Mouse (Mus musculus): ENCODE results near the gene Wdr62. TPM values are rescaled to one million over a fixed set of nuclear protein-coding genes. Genes with fewer than 3 reads are reported as not detected.

The Wdr62 gene
- polyA plus RNA-seq (2012; rRNA removed) = 28.2 and 30.8 TPM in 2 replicates

DNA sequence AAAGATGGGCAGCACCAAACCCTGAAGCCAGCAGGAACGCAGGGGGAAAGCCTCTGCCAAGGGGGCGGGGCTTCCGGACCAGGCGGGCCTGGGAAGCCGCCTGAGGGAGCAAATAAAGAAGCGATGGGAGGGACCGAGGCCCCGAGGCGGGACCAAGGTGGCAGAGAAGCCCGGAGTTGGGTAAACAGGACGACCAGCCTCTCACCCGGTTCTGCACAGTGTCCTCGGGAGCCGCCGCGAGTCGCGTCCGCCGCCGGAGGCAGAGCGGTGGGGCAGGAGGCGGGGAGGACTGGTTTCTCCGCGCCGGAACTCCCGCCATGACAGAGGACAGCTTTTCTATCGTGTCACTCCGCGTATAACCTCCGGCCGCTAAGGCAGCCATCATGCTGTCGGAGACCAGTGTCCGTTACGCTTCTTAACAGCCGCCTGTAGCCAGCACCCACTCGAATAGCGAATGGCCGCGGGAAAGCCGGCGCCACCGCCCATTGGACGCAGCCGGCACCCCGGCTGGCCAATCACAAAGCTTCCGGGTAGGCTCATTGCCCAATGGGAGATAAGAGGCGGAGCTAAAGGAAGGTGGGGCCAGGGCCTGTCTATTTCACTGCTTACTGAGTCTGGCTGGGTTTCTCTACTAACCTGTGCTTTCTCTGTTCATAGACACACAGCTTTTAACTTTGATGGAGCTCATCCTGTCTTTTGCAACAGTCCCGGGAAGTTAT lies at the start of gene Wdr62, which contains the start of gene Thap8:
Gene Wdr62 (minus strand): TSS at position 469 of the 719 bp plus-strand sequence.
Gene Thap8 (plus strand): TSS at position 144 of the 719 bp plus-strand sequence.
- DNase-seq (ENCODE audit: low read depth) = peak; percentile 45

DNA sequence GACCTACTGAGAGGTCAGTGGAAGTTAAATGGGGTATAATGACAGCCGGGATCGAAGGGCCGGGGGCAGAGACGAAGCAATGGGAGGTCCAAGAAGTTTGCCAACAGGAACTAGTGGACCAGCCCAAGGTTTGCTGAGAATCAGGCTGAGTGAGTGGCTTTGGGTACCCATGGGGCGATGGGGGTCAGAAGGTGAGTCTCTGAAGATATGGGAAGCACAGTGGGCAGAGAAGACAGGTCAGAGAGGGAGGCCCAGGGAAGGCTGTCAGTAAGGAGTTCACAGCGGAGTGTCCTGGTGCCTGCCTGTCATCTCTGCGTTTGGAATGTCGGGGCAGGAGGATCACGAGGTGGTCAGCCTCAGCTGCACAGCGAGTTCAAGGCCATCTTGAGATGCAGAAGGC lies 48.2 kb upstream of the Wdr62 start:
- no peak for DNase-seq (ENCODE audit: low read depth)

DNA sequence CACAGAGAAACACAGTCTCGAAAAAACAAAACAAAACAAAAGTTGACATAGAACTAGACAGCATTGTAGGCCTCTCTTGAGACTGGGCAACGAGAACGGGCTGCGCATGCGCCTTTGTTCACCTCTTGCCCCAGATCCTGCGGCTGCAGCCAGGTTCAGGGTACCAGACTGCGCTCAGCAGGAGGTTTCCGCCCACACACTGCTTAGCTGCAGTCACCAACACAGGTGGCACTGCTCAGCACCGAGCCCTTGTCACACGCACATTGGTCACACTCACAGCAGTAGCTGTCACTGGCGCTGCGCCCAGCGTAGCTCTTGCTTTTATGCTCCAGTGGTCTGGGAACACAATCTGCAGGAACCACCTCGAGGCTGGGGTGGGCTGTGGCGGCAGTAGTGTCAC lies 46.9 kb upstream of the Wdr62 start:
- no peak for DNase-seq (ENCODE audit: low read depth)

DNA sequence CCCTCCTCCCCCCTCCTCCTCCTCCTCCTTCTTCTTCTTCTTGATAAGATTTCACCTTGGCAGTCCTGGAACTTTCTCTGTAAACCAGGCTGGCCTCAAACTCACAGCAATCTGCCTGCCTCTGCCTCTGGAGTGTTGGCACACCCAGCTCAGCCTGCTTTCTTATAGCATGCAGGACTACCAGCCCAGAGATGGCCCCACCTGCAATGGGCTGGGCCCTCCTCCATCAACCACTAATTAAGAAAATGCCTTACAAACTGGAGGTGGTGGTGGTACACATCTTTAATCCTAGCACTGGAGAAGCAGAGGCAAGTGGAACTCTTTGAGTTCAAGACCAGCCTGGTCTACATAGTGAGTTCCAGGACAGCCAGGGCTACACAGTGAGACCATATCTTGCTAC lies 46.2 kb upstream of the Wdr62 start:
- no peak for DNase-seq (ENCODE audit: low read depth)

DNA sequence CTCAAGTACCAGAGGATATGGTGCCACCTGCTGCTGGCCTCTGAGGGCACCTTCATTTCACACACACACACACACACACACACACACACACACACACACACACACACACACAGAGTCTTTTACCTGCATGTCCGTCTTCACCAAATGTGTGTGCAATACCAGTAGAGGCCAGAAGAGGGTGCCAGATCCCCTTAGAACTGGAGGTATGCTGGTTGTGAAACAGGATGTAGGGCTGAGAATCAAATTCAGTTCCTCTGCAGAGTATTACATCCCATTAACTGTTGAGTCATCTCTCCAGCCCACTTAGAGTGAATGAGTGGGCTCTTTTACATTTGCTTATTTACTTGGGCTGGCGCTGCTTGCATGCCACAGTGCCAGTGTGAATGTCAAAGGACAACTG lies 45.1 kb upstream of the Wdr62 start:
- no peak for DNase-seq (ENCODE audit: low read depth)

DNA sequence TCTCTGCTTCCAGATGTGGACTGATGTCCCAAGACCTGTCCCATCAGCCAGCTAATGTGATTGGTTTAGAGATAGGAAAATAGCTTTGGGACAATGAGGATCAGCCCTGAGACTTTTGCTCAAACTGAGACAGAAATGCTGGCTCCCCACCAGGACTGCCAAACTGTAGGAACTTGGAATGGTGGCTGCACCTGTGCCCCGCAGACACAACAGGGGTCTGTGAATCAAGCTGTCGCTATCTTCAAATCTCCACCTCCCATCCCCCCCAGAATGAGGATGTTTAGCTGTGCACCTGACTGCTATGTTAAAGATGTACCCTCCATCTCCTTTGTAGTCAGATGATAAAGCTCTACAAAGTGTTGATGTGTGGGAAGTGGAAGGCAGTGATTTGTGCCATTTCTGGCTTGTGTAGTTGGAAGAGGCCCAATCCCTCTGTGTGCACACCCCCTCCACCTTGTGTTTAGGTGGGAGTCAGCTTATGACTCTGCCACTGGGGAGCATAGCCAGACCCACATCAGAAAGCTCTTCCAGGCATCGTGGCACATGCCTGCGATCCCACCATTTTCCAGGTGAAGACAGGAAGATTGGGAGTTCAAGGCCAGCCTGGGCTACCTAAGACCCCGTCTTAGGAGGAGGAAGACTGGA lies 44.2 kb upstream of the Wdr62 start:
- DNase-seq (ENCODE audit: low read depth) = no peak

DNA sequence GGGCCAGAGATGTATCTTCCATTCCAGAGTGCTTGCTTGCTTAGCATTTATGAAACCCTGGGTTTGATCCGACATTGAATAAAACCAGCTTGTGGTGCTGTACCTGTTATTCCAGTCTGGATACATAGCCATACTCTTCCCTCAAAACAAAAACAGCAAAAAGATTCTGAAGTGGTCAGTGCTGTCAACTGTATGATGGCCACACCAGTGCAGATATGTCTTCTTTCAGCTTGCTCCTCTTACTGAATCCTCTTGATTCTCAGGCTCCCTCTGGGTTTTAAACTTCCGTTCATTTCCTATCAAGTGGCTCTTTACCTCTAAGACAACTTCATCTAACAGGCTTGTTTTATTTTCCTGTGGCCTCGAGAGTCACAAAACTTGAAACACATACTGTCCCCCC lies 43.6 kb upstream of the Wdr62 start, which contains the start of gene Sdhaf1:
Gene Sdhaf1 (minus strand): TSS at position 101 of the 400 bp plus-strand sequence.
- no peak for DNase-seq (ENCODE audit: low read depth)

DNA sequence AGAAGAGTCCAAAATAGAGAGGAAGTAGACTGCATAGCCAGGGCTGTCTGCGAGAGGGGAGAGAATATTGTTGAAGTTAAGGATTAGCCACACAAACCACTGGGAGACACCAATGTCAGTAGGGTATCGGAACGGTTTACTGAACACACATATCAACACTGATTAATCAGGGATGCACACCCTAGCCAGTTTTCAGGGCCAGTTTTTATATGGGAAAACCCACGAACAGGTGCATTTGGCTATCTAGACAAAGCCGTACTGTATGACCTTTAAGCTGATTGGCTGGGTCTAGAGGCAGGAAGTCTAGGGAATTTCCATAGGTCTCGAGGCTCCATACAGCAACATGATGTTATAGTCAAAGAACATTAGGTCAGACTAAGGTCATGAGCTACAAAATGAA lies 42.6 kb upstream of the Wdr62 start:
- DNase-seq (ENCODE audit: low read depth) = no peak

DNA sequence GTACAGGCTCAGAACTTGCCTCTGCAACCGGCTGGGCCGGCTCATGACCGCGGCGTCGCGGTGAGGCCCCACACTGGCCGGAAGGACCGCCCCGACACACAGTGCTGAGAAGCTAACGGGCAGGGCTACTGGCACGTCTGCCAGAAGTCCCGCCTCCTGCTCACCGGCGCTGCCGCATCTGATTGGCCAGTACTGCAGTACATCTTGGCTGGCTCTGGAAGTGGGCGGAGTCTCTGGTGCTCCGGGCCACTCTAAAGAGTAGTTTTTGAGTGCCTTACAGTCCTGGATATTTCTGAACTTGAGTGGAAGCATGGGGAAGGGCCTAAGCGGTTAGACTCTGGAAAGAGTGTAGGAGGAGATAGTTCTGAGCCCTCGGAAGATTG lies 42.1 kb upstream of the Wdr62 start:
- DNase-seq (ENCODE audit: low read depth) = no peak

DNA sequence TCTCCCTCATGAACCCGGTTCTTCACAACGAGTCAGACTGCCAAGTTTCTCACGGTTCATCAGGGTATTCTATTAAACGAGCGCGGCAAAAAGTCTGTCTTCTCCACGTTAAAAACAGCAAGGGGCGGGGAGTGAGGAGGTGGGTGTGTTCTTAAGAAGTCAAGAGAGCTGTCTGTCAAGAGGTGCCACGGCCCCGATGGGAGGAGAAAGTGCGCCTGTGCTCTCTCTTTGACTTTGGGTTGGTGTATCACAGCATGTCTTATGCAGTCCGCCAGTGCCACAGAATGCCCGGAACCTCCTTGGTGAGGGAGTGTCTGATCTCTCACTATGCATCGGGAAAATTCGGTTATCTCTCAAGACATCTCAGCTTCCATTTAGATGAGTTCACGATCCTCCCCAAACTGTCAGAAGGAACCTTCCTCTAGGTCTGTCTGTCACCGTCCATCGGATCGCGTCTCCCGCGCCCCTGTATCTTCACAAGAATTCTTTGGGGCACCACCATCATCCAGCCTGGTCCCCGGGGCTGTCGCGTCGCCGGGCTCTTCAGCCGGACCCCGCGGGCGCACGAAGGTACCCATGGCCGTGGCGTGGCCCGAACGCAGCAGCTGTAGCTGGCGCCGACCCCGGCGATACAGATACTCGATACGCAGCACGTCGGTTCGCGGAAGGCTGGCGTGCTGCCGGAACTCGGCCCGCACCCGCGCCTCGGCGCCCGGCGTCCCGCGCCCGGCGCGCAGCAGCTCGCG lies 41.5 kb upstream of the Wdr62 start, which contains the start of gene E130208F15Rik:
Gene E130208F15Rik (plus strand): TSS at position 202 of the 746 bp plus-strand sequence.
- no peak for DNase-seq (ENCODE audit: low read depth)

DNA sequence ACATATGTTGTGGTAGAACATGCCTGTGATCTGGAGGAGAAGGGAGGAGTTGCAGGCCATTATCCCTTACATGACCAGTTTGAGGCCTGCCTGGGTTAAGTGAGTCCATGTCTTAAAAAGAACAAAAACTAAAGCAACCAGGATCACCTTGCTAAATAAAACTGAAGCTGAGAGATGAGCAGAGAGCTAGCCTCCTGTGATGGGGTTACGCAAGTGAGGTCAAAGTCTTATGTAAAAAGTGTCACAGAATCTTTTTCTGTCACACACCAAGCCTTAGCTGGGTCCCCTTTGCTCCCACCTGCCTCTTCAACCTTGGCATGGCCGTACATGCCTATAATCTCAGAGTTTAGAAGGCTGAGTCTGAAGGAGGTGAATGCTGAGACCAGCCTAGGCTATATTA lies 40.7 kb upstream of the Wdr62 start:
- no peak for DNase-seq (ENCODE audit: low read depth)

DNA sequence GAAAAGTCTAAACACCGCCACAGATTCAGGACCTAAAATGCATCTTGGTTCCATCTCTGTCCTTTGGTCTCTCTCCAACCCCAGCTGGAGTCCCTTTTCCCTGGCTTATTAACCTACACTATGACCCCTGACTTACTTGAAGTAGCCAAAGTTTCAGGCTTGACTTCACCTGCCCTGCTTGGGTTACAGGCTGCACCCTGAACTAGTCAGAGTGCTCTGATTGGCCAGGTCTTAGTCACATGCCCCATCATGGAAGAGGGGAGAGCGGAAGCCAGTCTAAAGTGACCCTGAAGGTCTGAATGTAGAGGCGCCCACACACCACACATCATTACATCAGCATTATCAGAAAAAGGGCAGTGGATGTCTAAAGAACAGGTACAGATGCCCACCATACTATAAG lies 37.9 kb upstream of the Wdr62 start:
- no peak for DNase-seq (ENCODE audit: low read depth)

DNA sequence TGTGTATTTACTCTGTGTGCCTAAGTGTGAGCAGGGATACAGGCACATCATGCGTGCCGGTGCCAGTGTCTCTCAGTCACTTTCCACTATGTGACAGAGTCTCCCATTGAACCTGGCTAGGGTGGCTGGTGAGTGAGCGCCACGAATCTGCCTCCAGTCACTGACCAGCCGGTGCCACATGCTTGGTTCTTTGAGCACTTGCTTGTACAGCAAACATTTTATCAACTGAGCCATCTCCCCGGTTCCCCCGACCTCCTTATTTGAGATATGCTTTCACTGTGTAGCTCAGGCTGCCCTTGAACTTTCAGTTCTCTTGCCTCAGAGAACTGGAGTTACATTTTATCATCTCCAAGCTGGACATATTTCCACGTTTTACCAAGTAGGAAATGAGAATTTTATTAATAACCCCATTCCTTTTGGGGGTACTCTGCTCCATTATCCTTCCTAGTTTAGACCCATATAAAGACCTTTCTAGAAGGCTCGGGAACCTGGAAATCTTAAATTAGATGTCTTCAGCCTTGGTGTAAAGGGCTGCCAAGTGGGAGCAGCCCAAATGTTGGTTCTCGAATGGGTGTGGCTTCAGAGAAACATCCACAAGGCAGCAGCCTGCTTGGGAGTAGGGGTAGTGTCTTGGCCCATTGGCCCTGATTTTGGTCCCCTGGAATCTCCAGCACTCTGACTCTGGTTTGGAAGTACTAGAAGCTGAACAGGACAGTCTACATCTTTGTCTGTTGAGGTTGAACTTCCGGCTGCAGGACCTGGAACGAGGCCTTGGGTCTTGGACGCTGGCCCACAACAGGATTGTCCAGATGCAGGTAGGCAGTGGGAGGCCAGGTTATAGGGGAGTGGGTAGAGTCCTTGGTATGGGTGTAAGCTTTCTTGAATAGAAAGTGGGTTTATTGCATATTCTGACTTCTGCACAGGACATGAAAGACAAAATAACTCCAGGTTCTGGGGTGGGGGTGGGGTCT lies 35.6 kb upstream of the Wdr62 start:
- DNase-seq (ENCODE audit: low read depth) = no peak

DNA sequence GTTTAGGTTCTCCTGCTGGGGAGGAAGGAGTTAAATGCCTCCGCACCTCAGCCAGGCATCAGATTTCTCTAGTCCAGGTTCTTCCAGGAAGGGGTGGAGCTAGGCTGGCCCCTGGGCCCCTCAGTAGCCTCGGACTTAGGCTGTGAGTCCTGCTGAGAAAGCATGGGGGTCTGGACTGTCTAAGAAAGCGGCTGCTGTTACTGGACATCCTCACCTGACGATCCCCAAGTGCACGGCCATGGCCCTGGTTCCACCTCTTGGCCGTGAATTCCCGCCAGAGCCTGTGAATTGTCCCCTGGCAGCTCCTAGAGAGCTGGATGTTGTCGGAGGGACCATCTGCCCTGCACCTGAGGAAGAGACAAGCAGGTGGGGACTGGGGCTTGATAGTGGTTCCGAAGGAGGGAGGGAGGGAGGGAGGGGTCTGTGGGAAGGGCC lies 34.5 kb upstream of the Wdr62 start, which contains the start of gene Syne4:
Gene Syne4 (plus strand): TSS at position 87 of the 435 bp plus-strand sequence.
- no peak for DNase-seq (ENCODE audit: low read depth)

DNA sequence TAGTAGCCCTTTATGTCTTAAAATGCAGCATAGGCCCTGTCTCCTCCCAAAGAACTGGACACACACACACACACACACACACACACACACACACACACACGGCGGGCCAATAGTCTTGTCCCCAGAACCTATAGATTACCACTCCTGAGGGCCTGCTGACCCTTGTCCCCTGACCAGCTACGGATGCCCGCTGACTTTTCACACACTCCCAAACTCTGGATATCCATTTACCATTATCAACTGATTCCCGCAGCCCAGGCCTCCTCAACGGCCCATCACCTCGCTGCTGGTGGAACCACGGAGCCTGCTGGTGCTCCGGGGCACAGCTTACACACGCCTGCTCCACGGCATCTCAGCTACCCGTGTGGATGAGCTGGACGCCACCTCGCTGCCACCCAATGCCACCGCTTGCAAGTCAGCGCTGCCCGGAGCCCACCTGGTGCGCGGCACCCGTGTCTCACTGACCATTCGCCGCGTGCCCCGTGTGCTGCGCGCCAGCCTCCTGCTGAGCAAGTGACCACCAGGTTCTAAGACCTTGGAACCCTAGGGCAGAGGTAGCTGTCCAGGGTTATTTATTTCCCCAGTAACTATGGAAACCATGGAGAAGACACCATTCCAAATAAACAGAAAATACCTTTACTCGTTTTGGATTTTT lies 33.6 kb upstream of the Wdr62 start:
- DNase-seq (ENCODE audit: low read depth) = no peak

DNA sequence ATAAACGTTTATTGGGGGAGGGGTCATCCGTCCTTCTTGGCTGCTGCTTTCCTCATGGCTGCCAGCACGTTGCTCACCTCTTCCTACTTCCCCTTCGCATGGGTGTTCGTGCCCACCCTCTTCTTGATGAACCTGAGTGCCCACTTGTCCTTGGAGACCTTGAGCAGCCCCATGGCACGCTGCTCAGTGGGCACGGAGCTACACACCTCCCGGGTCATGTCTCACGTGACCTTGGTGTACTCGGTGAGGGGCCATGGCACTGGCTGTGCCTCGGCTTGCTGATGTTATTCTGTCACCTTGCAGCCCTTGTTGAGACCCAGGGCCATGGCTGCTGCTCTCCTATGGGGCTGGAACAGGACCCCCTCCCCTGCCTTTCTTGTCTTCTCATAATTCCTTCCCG lies 29.9 kb upstream of the Wdr62 start:
- no peak for DNase-seq (ENCODE audit: low read depth)

DNA sequence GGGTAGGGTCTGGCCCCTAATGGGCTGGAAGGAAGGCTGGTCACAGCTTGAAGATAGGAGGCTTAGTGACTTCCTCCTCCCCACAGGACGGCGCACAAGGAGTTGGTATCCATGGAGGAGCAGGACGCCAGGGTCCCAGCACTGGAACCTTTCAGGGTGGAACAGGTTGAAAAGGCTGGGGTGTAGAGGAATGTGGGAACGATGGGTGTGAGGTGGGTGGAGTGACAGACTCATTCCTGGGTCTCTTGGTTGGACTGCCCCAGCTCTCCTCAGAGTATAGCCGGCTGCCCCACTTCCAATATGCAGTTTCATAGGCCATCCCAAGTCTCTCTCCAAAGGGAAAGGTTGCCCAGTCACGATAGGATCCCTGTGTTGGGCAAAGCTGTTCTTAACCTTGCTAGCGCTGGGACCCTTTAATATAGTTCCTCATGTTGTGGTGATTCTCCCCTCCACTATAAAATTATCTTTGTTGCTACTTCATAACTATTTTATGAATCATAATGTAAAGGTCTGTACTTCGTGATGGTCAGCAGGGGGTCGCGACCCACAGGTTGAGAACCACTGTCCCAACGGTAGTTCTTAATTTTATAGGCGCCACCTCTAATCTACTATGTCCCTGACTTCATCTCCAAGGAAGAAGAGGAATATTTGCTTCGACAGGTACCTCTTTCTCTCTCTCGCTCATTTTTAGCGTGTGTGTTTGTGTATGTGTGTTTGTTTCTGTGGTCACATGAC lies 29.3 kb upstream of the Wdr62 start:
- no peak for DNase-seq (ENCODE audit: low read depth)

DNA sequence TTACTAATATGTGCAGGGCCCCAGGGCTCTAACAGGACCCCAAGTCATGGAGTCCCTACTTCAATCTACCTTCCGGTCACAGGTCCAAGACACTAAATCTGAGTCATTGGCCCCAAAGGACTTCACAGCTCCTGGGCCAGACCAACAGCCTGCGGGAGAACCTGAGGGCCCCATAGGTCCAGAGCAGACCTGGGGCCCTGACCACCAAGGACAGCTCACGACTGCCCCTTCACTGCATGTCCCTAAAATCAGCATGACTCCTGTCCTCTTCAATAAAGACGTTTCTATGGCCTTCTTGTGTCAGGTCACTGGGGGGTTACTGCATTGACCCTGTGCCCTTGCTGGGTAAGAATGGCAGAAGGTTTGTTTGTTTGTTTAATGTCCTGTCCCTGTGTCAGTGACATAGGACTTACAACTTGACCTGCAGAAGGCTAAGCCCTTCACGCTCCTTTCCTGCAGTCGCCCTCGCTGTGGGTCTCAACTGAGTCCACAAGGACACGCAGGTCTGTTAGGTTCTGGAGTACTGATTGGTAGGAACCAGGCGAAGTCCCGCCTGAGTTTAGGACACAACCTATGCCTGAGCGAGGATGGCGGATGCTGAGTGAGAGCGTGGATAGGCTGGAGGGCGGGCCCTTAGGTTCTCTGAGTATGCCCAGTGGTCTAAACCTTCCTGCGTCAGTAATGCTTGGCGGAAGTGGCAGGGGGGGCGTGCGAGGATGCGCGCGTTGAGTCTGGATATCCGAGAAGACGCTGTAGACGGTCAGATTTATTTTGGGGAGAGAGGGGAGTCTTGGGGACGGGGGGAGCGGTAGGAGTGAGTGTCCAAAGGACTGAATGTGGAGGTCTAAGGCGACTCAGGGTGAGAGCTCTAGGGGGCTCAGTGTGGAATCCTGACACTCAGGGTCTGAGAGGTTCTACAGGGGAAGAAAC lies 28.1 kb upstream of the Wdr62 start, which contains the start of gene Alkbh6:
Gene Alkbh6 (plus strand): TSS at position 642 of the 930 bp plus-strand sequence.
- peak; percentile 54 for DNase-seq (ENCODE audit: low read depth)
